Mouse (Mus musculus) intestine, embryonic 14.5 days (tissue): ENCODE data around the gene Efcab9. TPM values are rescaled to one million over a fixed set of nuclear protein-coding genes. Genes with fewer than 3 reads are reported as not detected.

ENCODE experiments used
- ATAC-seq: fragments of 200-750 bp; cut with Nextera tagmentation; replicated peaks from 2 replicates; pipeline ENCODE4 v1.8.0; 2017; ENCODE audit warnings: low read depth, moderate number of reproducible peaks, moderate TSS enrichment, moderate library complexity; ENCODE audit not compliant: low FRiP score, low TSS enrichment
- DNase-seq: peaks from one replicate; pipeline ENCODE4 v3.0.0-alpha.2; 2018; ENCODE audit warnings: low spot score
- H3K27ac ChIP-seq: fragments of 300-500 bp; sonication (generic); 2 replicates; pipeline ENCODE4 v1.5.1; 2014; ENCODE audit warnings: low read depth, mild to moderate bottlenecking, control low read depth
- H3K27me3 ChIP-seq: fragments of 300-500 bp; sonication (generic); replicated peaks from 2 replicates; pipeline ENCODE4 v1.6.1; 2014; ENCODE audit warnings: low read length, control low read depth; ENCODE audit not compliant: control insufficient read depth, insufficient read depth
- H3K36me3 ChIP-seq: fragments of 300-500 bp; sonication (generic); 2 replicates; pipeline ENCODE4 v1.6.1; 2014; ENCODE audit warnings: low read length, control low read depth; ENCODE audit not compliant: control insufficient read depth, insufficient read depth
- H3K4me1 ChIP-seq: fragments of 300-500 bp; sonication (generic); replicated peaks from 2 replicates; pipeline ENCODE4 v1.6.1; 2014; ENCODE audit warnings: low read length, control low read depth, mixed read lengths; ENCODE audit not compliant: control insufficient read depth, insufficient read depth
- H3K4me2 ChIP-seq: fragments of 300-500 bp; sonication (generic); 2 replicates; pipeline ENCODE4 v1.6.1; 2014; ENCODE audit warnings: low read length
- H3K4me3 ChIP-seq: fragments of 300-500 bp; sonication (generic); 2 replicates; pipeline ENCODE4 v1.5.1; 2014; ENCODE audit warnings: low read depth, low read length, control low read depth, mixed read lengths
- H3K9ac ChIP-seq: fragments of 300-500 bp; sonication (generic); 2 replicates; pipeline ENCODE4 v1.6.1; 2014; ENCODE audit warnings: mild to moderate bottlenecking, low read length
- H3K9me3 ChIP-seq: fragments of 300-500 bp; sonication (generic); 2 replicates; pipeline ENCODE4 v1.6.1; 2016; ENCODE audit warnings: low read length, control low read depth; ENCODE audit not compliant: control insufficient read depth
- WGBS: fragments of 180-500 bp; shearing (Covaris S2); extraction: QIAGEN DNeasy Blood & Tissue Kit; methylation state at CpG from one replicate; pipeline ENCODE4 v1.1.7; 2014; 5-methylcytosine and 5-hydroxymethylcytosine counted together
- polyA plus RNA-seq: library from polyadenylated mRNA; unstranded; fragments of >200 nt; fragmentation: Nextera tagmentation; extraction: Ambion mirVana; gene quantifications from 2 replicates; pipeline ENCODE4 v1.2.1, GENCODE M21; 2014

Gene Efcab9
- polyA plus RNA-seq: 0.30 and 0.58 TPM in 2 replicates

DNA sequence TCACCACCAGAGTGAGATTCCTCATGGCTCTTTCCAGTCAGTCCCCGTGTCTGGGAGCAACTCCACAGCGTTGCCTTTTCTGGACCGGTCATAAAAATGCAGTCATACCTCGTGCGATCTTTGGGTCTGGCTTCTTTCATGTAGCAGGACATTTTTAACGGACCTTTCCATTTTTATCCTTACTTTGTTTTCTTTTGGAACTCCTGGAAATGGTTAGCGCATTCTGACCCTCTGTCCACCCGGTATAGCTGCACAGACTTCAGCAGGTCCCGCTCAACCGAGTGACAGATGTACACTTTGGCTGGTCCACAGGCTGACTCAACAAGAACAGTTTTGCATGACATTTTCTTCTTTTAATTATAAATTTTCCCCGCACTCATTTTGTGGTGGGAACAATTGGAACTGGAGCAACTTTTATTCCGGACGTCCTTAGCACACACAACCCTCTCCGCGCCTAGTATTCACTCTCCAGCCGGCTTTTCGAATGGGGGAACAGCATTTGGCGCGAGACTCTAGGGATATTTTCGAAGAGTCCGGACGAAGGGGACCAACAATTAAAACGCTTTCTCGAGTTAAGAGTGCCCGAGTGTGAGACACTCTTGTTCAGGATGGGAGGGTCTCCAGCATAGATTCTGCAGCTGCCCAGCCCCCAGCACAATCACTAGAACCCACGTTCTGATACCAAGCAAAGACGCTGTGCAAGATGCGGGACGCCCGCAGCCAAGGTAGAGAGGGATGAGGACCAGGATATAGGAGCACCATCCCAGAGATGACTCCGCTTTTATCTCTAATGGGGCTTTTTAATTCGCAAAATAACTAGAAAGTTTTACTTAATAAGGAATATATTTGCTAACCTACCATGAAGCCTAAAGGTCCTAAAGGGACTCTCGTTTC lies at the start of gene Efcab9:
Gene Efcab9, minus strand, starts transcription at position 211 of the 894 bp plus-strand sequence.
- no peaks in the 10 kb centered on the region for H3K9me3 ChIP-seq
- ATAC-seq (no peak; the same call in 1 of the 2 replicates), DNase-seq (peak; percentile 66)
- peak within 1 kb of the TSS; percentile 95 for H3K4me2 ChIP-seq
- H3K36me3 ChIP-seq: no peaks in the 10 kb centered on the region
- H3K9ac ChIP-seq: peak within 1 kb of the TSS; percentile 53
- peak within 1 kb of the TSS; percentile 61 for H3K4me3 ChIP-seq
- H3K27me3 ChIP-seq: no peaks in the 10 kb centered on the region
- WGBS: 3% methylated on average over 33 of the region's 33 CpGs
- H3K4me1 ChIP-seq: peaks cover 10% of the 10 kb centered on the region; the same call in 1 of the 2 replicates
- no peak within 1 kb of the TSS for H3K27ac ChIP-seq

DNA sequence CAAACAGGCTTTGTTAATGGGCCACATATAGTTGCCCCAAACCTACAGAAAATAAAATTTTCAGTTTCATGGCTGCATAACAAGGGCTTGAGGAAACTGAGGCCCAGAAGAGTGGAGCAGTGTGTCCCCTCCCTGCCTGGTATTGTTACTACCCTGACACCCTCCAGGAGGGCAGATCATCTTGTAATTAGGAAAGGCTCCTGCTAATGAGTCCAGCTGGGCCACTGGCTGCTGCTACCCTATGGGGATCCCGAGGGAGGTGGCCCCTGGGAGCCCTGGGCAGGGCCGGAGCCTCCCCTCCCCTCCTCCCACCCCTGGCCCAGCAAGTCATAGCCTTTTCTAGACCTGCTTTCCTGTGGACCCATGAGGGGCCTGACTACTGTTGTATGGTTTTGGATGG lies 49.1 kb upstream of the Efcab9 start:
- H3K9me3 ChIP-seq: no peaks in the 10 kb centered on the region
- no peak overlapping the region for H3K27ac ChIP-seq
- H3K36me3 ChIP-seq: no peaks in the 10 kb centered on the region
- ATAC-seq (no peak), DNase-seq (no peak)
- H3K4me2 ChIP-seq: no peak overlapping the region
- no peak overlapping the region for H3K9ac ChIP-seq
- H3K27me3 ChIP-seq: no peaks in the 10 kb centered on the region
- no peaks in the 10 kb centered on the region for H3K4me1 ChIP-seq
- WGBS: 58% methylated on average over 2 of the region's 2 CpGs
- no peak overlapping the region for H3K4me3 ChIP-seq

DNA sequence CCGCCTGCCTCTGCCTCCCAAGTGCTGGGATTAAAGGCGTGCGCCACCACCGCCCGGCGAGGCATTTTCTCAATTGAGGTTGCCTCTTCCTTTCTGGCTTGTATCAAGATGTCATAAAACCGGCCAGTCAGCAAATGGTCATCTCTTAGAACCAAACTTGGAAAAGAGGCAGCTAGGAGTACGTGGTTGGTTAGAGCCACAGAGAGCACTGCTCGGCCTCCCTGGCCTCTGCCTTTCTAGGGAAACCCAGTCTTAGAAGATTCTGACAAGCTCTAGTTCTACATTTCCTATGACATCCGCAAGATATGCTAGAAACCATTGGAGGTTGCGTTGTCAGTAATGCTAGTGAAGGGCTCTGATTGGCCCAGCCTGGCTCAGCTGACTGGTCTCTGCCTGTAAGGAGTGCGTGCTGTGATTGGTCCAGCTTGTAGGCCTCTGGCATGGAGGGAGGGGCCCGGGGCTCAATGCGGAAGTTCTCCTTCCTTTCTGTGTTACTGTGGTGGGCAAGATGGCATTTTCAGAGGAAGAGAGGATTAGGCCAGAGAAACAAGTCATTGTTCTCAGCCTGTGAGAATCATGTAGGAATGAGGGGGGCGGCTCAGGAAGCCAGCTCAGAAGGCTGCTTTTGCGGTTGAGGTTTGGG lies 48.5 kb upstream of the Efcab9 start:
- H3K27ac ChIP-seq: no peak overlapping the region
- H3K9me3 ChIP-seq: no peaks in the 10 kb centered on the region
- no peaks in the 10 kb centered on the region for H3K27me3 ChIP-seq
- no peak overlapping the region for H3K4me2 ChIP-seq
- no peak overlapping the region for H3K9ac ChIP-seq
- ATAC-seq: no peak; the same call in 1 of the 2 replicates
- WGBS: 82% methylated on average over 16 of the region's 16 CpGs
- no peak overlapping the region for H3K4me3 ChIP-seq
- no peak for DNase-seq
- H3K4me1 ChIP-seq: no peaks in the 10 kb centered on the region
- H3K36me3 ChIP-seq: no peaks in the 10 kb centered on the region

- Histone ChIP-seq H3K27ac (no peak overlapping the region), H3K36me3 (no peaks in the 10 kb centered on the region), H3K4me3 (no peak overlapping the region), H3K27me3 (no peaks in the 10 kb centered on the region), H3K4me1 (no peaks in the 10 kb centered on the region), H3K4me2 (no peak overlapping the region), H3K9ac (no peak overlapping the region), H3K9me3 (no peaks in the 10 kb centered on the region)
- ATAC-seq (no peak), DNase-seq (no peak)
- 45% methylated on average over 5 of the region's 5 CpGs for WGBS
These were observed 44.8 kb upstream of the Efcab9 start for GRCm38 (mm10) chr11:32576760-32577050.

- DNase-seq (no peak), ATAC-seq (no peak; the same call in 1 of the 2 replicates)
- no peaks in the 10 kb centered on the region for H3K27me3 ChIP-seq
- H3K36me3 ChIP-seq: no peaks in the 10 kb centered on the region
- H3K4me1 ChIP-seq: no peaks in the 10 kb centered on the region
- no peaks in the 10 kb centered on the region for H3K9me3 ChIP-seq
- no peak overlapping the region for H3K4me3 ChIP-seq
- no peak overlapping the region for H3K27ac ChIP-seq
- WGBS: 75% methylated on average over 6 of the region's 6 CpGs
- no peak overlapping the region for H3K9ac ChIP-seq
- H3K4me2 ChIP-seq: no peak overlapping the region
These were observed 44.3 kb upstream of the Efcab9 start for GRCm38 (mm10) chr11:32575964-32576759.

DNA sequence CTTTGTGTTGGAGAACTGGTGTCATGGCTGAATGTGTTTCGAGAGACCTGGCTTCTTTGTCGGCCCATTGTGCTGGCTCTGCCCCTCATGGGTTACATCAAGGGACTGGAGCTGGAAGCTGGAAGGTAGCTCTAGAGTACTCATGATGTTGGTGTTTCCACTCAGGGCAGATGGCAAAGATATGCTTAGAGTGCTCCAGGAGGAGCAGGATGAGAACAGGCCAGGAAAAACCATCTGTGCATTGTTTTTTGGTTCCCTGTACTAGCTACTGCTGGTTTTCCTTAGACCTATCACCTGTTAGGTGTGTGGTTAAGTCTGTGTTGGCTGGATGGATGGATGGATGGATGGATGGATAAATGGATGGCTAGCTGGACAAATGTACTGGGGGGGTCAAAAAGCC lies 41.8 kb upstream of the Efcab9 start:
- no peak overlapping the region for H3K27ac ChIP-seq
- no peak overlapping the region for H3K9ac ChIP-seq
- no peaks in the 10 kb centered on the region for H3K4me1 ChIP-seq
- ATAC-seq: no peak
- no peaks in the 10 kb centered on the region for H3K36me3 ChIP-seq
- 88% methylated on average over 2 of the region's 2 CpGs for WGBS
- no peaks in the 10 kb centered on the region for H3K9me3 ChIP-seq
- H3K4me2 ChIP-seq: no peak overlapping the region
- no peak overlapping the region for H3K4me3 ChIP-seq
- no peak for DNase-seq
- no peaks in the 10 kb centered on the region for H3K27me3 ChIP-seq

GRCm38 (mm10) chr11:32571103-32571502 lies 39.2 kb upstream of the Efcab9 start:
- WGBS: 90% methylated on average over 6 of the region's 6 CpGs

DNA sequence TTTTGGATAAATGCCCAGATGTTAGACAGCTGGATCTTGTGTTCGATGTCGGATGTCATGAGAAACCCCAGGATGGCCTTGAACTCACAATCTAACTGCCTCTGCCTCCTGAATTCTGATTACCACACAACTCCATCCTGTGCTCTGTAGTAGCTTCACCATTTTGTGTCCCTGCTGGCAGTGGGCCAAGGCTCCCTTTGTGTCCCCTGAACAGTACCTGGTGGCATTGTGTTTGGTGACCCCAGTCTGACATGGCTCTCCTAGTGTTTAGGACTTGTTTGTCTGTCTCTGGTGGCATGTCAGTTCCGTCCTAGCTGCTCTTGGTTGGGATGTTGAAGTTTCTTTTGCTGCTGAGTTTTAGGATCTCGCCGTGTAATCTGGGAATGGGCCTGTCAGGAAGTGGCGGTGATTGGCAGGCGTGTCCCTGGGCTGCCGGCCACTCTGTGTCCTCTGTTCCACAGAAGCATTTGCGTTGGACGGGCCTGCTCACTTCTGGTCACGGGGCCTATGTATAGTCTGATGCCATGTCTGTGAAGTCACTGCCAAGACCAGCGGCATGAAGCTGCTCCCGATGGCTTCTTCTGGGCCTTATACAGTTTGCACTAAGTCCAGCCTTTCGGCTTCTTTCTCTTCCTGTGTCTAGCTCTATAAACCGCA lies 36.9 kb upstream of the Efcab9 start:
- H3K4me3 ChIP-seq: no peak overlapping the region
- ATAC-seq (no peak), DNase-seq (no peak)
- H3K27me3 ChIP-seq: no peaks in the 10 kb centered on the region
- no peaks in the 10 kb centered on the region for H3K36me3 ChIP-seq
- H3K9me3 ChIP-seq: no peaks in the 10 kb centered on the region
- WGBS: 93% methylated on average over 15 of the region's 15 CpGs
- no peak overlapping the region for H3K4me2 ChIP-seq
- no peak overlapping the region for H3K9ac ChIP-seq
- no peak overlapping the region for H3K27ac ChIP-seq
- H3K4me1 ChIP-seq: peaks cover 10% of the 10 kb centered on the region; the same call in 1 of the 2 replicates

More at GRCm38 (mm10) chr11:32571103-32571502, 39.2 kb upstream of the Efcab9 start:
- Histone ChIP-seq H3K9me3 (no peaks in the 10 kb centered on the region), H3K36me3 (no peaks in the 10 kb centered on the region), H3K27ac (no peak overlapping the region), H3K4me2 (no peak overlapping the region), H3K4me1 (0 out of 2 replicates have a peak, but pooled peaks cover 6% of the 10 kb centered on the region), H3K27me3 (no peaks in the 10 kb centered on the region), H3K4me3 (no peak overlapping the region), H3K9ac (no peak overlapping the region)
- DNase-seq (no peak), ATAC-seq (no peak)
